Mouse (Mus musculus) CH12.LX (cell line): ENCODE measurements at regions not wholly inside any gene's neighbourhood (a gene's known extent, or its start where the extent isn't known, plus 50 kb on each side); places are given as distances from the start of the nearest gene placed in this dataset.

Source experiments
- BHLHE40 ChIP-seq: IDR thresholded peaks from 2 replicates; pipeline ENCODE4 v1.6.1; 2011; ENCODE audit warnings: mild to moderate bottlenecking, low read depth, low read length, improper control_type of control experiment
- CTCF ChIP-seq, 2 experiments: IDR thresholded peaks in 1 of 2; conservative IDR thresholded peaks in 1 of 2; 2 replicates each; pipeline ENCODE4 v1.5.1; 2011 to 2012; ENCODE audit warnings: low read depth in 2 of 2, low read length in 2 of 2, improper control_type of control experiment in 1 of 2, inconsistent platforms in 1 of 2, mild to moderate bottlenecking in 1 of 2, moderate library complexity in 1 of 2
- MAFK ChIP-seq: IDR thresholded peaks from 2 replicates; pipeline ENCODE4 v1.6.1; 2011; ENCODE audit warnings: low read length, improper control_type of control experiment; ENCODE audit not compliant: insufficient replicate concordance
- SIN3A ChIP-seq: IDR thresholded peaks from 2 replicates; pipeline ENCODE4 v1.6.1; 2012; ENCODE audit warnings: low read length, improper control_type of control experiment, inconsistent platforms
- ZKSCAN1 ChIP-seq: IDR thresholded peaks from 2 replicates; pipeline ENCODE4 v1.6.1; 2012; ENCODE audit warnings: low read depth, inconsistent platforms, low read length, improper control_type of control experiment, borderline replicate concordance

DNA sequence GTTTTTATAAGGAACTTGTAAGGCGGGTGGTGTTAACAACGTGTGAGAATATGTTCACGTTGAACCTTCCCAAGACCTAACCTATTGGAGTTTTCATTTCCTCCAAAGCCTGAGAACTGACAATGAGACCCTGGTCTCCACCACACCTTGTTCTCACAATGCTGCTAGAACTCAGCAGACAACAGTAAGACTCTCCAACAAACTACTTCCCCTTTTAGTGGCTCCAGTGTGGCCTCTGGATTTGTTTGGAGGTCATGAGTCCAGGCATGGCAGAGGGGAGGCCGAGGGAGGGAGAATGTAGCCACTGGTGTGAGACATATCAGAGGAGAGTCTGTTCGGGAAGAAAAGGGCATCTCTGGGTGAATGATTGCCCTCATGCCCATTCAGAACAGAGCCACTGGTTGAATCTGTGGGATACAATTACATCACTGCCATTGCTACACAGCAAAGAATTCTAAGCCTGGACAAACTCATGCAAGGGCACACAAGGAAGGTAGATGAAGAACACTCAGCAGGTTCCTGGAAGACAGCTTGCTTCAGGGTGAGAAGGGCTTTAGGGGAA is 109.2 kb upstream of the Ccdc122 start:
- TF ChIP-seq CTCF (conservative IDR thresholded peaks at IDR 0.05 in 1 of 2, IDR thresholded peaks at IDR 0.05 in 1 of 2; ENCODE audit: low read depth in 2 of 2, low read length in 2 of 2) (no peak), ZKSCAN1 (no peak), BHLHE40 (no peak), MAFK (no peak), SIN3A (no peak)
